Mouse (Mus musculus) spleen, adult 2 months (tissue): Measurements from ENCODE around the gene Gm20388. TPM values are rescaled to one million over a fixed set of nuclear protein-coding genes. Genes with fewer than 3 reads are reported as not detected.

Source experiments
- DNase-seq, 2 experiments: peaks; one replicate each; pipeline versions ENCODE4 v3.0.0 to v3.0.0-alpha.2; 2012 to 2021; ENCODE audit warnings: low spot score in 2 of 2, low read depth in 1 of 2
- H3K27ac ChIP-seq: fragments of 200-500 bp; 2 replicates; pipeline ENCODE4 v1.5.1; 2012; ENCODE audit warnings: low read length, inconsistent platforms; ENCODE audit not compliant: insufficient read depth
- H3K27me3 ChIP-seq: fragments of 200-500 bp; 2 replicates; pipeline ENCODE4 v1.6.1; 2012; ENCODE audit warnings: mild to moderate bottlenecking, moderate library complexity, low read length, inconsistent platforms; ENCODE audit not compliant: control insufficient read depth, insufficient read depth
- H3K36me3 ChIP-seq: fragments of 200-500 bp; 2 replicates; pipeline ENCODE4 v1.6.1; 2012; ENCODE audit warnings: mild to moderate bottlenecking, low read length, inconsistent platforms; ENCODE audit not compliant: control insufficient read depth, insufficient read depth
- H3K4me1 ChIP-seq: fragments of 200-500 bp; 2 replicates; pipeline ENCODE4 v1.6.1; 2011; ENCODE audit warnings: inconsistent platforms; ENCODE audit not compliant: control insufficient read depth, insufficient read depth, insufficient read length
- H3K4me3 ChIP-seq: fragments of 200-500 bp; 2 replicates; pipeline ENCODE4 v1.5.1; 2011; ENCODE audit warnings: mild to moderate bottlenecking, inconsistent platforms; ENCODE audit not compliant: insufficient read depth, insufficient read length; ENCODE audit errors: extremely low read depth
- CTCF ChIP-seq: fragments of 200-500 bp; IDR thresholded peaks from 2 replicates; pipeline ENCODE4 v1.5.1; 2011; ENCODE audit warnings: mild to moderate bottlenecking, inconsistent platforms; ENCODE audit not compliant: insufficient read depth, insufficient read length, insufficient replicate concordance; ENCODE audit errors: extremely low read depth
- POLR2A ChIP-seq: fragments of 200-500 bp; IDR thresholded peaks from 2 replicates; pipeline ENCODE4 v1.6.1; 2011; ENCODE audit warnings: low read depth, low read length, inconsistent platforms
- WGBS: fragments of 180-500 bp; shearing (Covaris S2); methylation state at CpG from one replicate; pipeline ENCODE4 v1.1.7; 2018; 5-methylcytosine and 5-hydroxymethylcytosine counted together
- polyA plus RNA-seq: library from polyadenylated mRNA; depleted of rRNA; stranded (reverse); fragments of >200 nt; gene quantifications from 2 replicates; pipeline ENCODE4 v1.2.3, GENCODE M21; 2012

Gm20388 gene
- polyA plus RNA-seq, 1 experiment: 26.1 TPM

GRCm38 (mm10) chr8:121953821-121954545 is 2043.3 kb downstream of the Gm20388 start:
- Histone ChIP-seq H3K36me3 (peaks cover 4% of the 10 kb centered on the region; the same call in 1 of the 2 replicates), H3K4me3 (no peak overlapping the region), H3K27me3 (no peaks in the 10 kb centered on the region), H3K4me1 (peaks cover 18% of the 10 kb centered on the region; the same call in 1 of the 2 replicates), H3K27ac (no peak overlapping the region)
- WGBS: 51% methylated on average over 3 of the region's 3 CpGs
- DNase-seq: no peak
- TF ChIP-seq CTCF (no peak), POLR2A (no peak)

- Histone ChIP-seq H3K36me3 (peaks cover 4% of the 10 kb centered on the region; the same call in 1 of the 2 replicates), H3K4me1 (peaks cover 18% of the 10 kb centered on the region; the same call in 1 of the 2 replicates), H3K27me3 (no peaks in the 10 kb centered on the region), H3K27ac (no peak overlapping the region), H3K4me3 (no peak overlapping the region)
- TF ChIP-seq POLR2A (no peak), CTCF (no peak)
- no peak for DNase-seq
- 79% methylated on average over 10 of the region's 10 CpGs for WGBS
Observed at GRCm38 (mm10) chr8:121954981-121955555, 2044.4 kb downstream of the Gm20388 start.

GRCm38 (mm10) chr8:121955825-121956500 is 2045.3 kb downstream of the Gm20388 start:
- 38% methylated on average over 1 of the region's 1 CpGs for WGBS
- no peak overlapping the region for H3K27ac ChIP-seq

GRCm38 (mm10) chr8:121958395-121958794 is 2047.8 kb downstream of the Gm20388 start:
- peaks cover 4% of the 10 kb centered on the region; the same call in 1 of the 2 replicates for H3K36me3 ChIP-seq
- TF ChIP-seq CTCF (no peak), POLR2A (no peak)
- no peaks in the 10 kb centered on the region for H3K27me3 ChIP-seq
- DNase-seq: no peak
- H3K27ac ChIP-seq: no peak overlapping the region
- WGBS: 100% methylated on average over 1 of the region's 1 CpGs
- peaks cover 8% of the 10 kb centered on the region; the same call in 1 of the 2 replicates for H3K4me1 ChIP-seq
- H3K4me3 ChIP-seq: no peak overlapping the region

More at GRCm38 (mm10) chr8:121955825-121956500, 2045.3 kb downstream of the Gm20388 start:
- no peak for DNase-seq
- no peak overlapping the region for H3K4me3 ChIP-seq
- H3K4me1 ChIP-seq: peaks cover 18% of the 10 kb centered on the region; the same call in 1 of the 2 replicates
- TF ChIP-seq CTCF (no peak), POLR2A (no peak)
- no peaks in the 10 kb centered on the region for H3K27me3 ChIP-seq
- H3K36me3 ChIP-seq: peaks cover 4% of the 10 kb centered on the region; the same call in 1 of the 2 replicates

GRCm38 (mm10) chr8:121962892-121963291 is 2052.3 kb downstream of the Gm20388 start:
- H3K36me3 ChIP-seq: no peaks in the 10 kb centered on the region
- DNase-seq: no peak
- WGBS: 54% methylated on average over 3 of the region's 3 CpGs
- no peak for TF ChIP-seq CTCF
- no peak for TF ChIP-seq POLR2A
- no peak overlapping the region for H3K27ac ChIP-seq
- H3K27me3 ChIP-seq: no peaks in the 10 kb centered on the region
- no peak overlapping the region for H3K4me3 ChIP-seq
- peaks cover 5% of the 10 kb centered on the region; the same call in 1 of the 2 replicates for H3K4me1 ChIP-seq

- 82% methylated on average over 8 of the region's 8 CpGs for WGBS
- Histone ChIP-seq H3K27ac (no peak overlapping the region), H3K27me3 (no peaks in the 10 kb centered on the region), H3K4me3 (no peak overlapping the region), H3K36me3 (no peaks in the 10 kb centered on the region), H3K4me1 (peaks cover 3% of the 10 kb centered on the region; the same call in 1 of the 2 replicates)
- TF ChIP-seq POLR2A: no peak
- TF ChIP-seq CTCF: no peak
- no peak for DNase-seq
Observed at GRCm38 (mm10) chr8:121964716-121965512, 2054.3 kb downstream of the Gm20388 start.
